Mouse (Mus musculus): ENCODE measurements at regions not wholly inside any gene's neighbourhood (a gene's known extent, or its start where the extent isn't known, plus 50 kb on each side); places are given as distances from the start of the nearest gene placed in this dataset.

GRCm38 (mm10) chr6:108910330-108910729 is 81.9 kb downstream of the Edem1 start:
- DNase-seq (ENCODE audit: low read depth, low spot score), result no peak

- DNase-seq (ENCODE audit: low read depth, low spot score), result no peak
These were observed 84.1 kb downstream of the Edem1 start for GRCm38 (mm10) chr6:108912539-108912938.

GRCm38 (mm10) chr6:108919372-108919913 is 91.0 kb downstream of the Edem1 start:
- DNase-seq (ENCODE audit: low read depth, low spot score), result no peak

- no peak for DNase-seq (ENCODE audit: low read depth, low spot score)
These were observed 92.7 kb downstream of the Edem1 start for GRCm38 (mm10) chr6:108921181-108921580.

GRCm38 (mm10) chr6:108922564-108922963 is 94.1 kb downstream of the Edem1 start:
- no peak for DNase-seq (ENCODE audit: low read depth, low spot score)

- DNase-seq (ENCODE audit: low read depth, low spot score), result no peak
These were observed 100.5 kb downstream of the Edem1 start for GRCm38 (mm10) chr6:108928981-108929380.

- no peak for DNase-seq (ENCODE audit: low read depth, low spot score)
These were observed 110.2 kb downstream of the Edem1 start for GRCm38 (mm10) chr6:108938646-108939045.

- DNase-seq (ENCODE audit: low read depth, low spot score), result no peak
These were observed 113.8 kb downstream of the Edem1 start for GRCm38 (mm10) chr6:108942288-108942687.

GRCm38 (mm10) chr6:108952389-108952788 is 123.9 kb downstream of the Edem1 start:
- no peak for DNase-seq (ENCODE audit: low read depth, low spot score)

GRCm38 (mm10) chr6:108962810-108963209 is 134.4 kb downstream of the Edem1 start:
- DNase-seq (ENCODE audit: low read depth, low spot score), result no peak

GRCm38 (mm10) chr6:108963295-108963694 is 134.9 kb downstream of the Edem1 start:
- DNase-seq (ENCODE audit: low read depth, low spot score), result peak; percentile 41

- no peak for DNase-seq (ENCODE audit: low read depth, low spot score)
These were observed 141.2 kb downstream of the Edem1 start for GRCm38 (mm10) chr6:108969477-108970176.

- no peak for DNase-seq (ENCODE audit: low read depth, low spot score)
These were observed 143.1 kb downstream of the Edem1 start for GRCm38 (mm10) chr6:108971415-108972089.

- no peak for DNase-seq (ENCODE audit: low read depth, low spot score)
These were observed 145.3 kb downstream of the Edem1 start for GRCm38 (mm10) chr6:108973701-108974100.

- DNase-seq (ENCODE audit: low read depth, low spot score), result no peak
These were observed 161.1 kb downstream of the Edem1 start for GRCm38 (mm10) chr6:108989506-108989905.

GRCm38 (mm10) chr6:108993743-108994142 is 165.3 kb downstream of the Edem1 start:
- DNase-seq (ENCODE audit: low read depth, low spot score), result no peak

GRCm38 (mm10) chr6:109004443-109004842 is 176.0 kb downstream of the Edem1 start:
- no peak for DNase-seq (ENCODE audit: low read depth, low spot score)

- DNase-seq (ENCODE audit: low read depth, low spot score), result no peak
These were observed 180.9 kb downstream of the Edem1 start for GRCm38 (mm10) chr6:109009364-109009763.

GRCm38 (mm10) chr6:109009793-109010192 is 181.4 kb downstream of the Edem1 start:
- no peak for DNase-seq (ENCODE audit: low read depth, low spot score)

- no peak for DNase-seq (ENCODE audit: low read depth, low spot score)
These were observed 191.3 kb downstream of the Edem1 start for GRCm38 (mm10) chr6:109019731-109020130.
